ENCODE assay signal across 21 mouse cellular contexts in the genomic region with DNA sequence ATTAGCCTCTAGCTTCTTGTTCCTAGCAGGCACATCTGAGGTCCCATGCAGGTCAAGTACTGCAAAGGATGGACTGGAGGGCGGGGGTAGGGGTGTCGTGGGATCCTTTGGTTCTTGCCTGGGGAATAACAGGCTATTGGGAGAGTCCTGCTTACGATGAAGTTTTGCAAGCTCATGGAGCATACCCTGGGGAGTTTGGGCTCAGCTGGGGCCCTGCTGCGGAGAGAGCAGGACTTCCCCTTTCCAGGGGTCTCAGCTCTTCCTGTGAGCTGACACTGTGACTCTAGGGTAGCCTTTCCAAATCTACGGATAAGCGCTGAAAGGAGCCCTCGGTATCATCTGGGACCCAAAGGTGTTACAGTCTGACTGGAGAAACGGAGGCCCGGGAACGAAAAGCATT.
"Had no signal": no experiment of that assay in that cellular context is flagged by ENCODE, and none has a peak within 500 bp of the region (broad histone marks: within the 10 kb centered on the region; RNA-seq: fewer than 3 reads in every experiment).

No protein-coding gene starts in this region.

- H3K4me3 ChIP-seq: limb, embryonic 12.5 days; limb, embryonic 15.5 days; midbrain, embryonic 12.5 days; midbrain, embryonic 15.5 days; neural tube, embryonic 12.5 days; neural tube, embryonic 15.5 days had no signal

- H3K9ac ChIP-seq: limb, embryonic 12.5 days; limb, embryonic 15.5 days; liver, embryonic 14.5 days; liver, postnatal 0 days; lung, embryonic 14.5 days; midbrain, embryonic 12.5 days; midbrain, embryonic 15.5 days; neural tube, embryonic 12.5 days; neural tube, embryonic 15.5 days had no signal

- H3K4me2 ChIP-seq: limb, embryonic 12.5 days; limb, embryonic 15.5 days; liver, embryonic 11.5 days; lung, embryonic 14.5 days; midbrain, embryonic 12.5 days; midbrain, embryonic 15.5 days; neural tube, embryonic 12.5 days; neural tube, embryonic 15.5 days had no signal

- H3K9me3 ChIP-seq: limb, embryonic 12.5 days; limb, embryonic 15.5 days; midbrain, embryonic 12.5 days; midbrain, embryonic 15.5 days; neural tube, embryonic 12.5 days; neural tube, embryonic 15.5 days had no signal

- H3K27ac ChIP-seq: limb, embryonic 12.5 days; limb, embryonic 15.5 days; liver, embryonic 14.5 days; macrophage; midbrain, embryonic 12.5 days; midbrain, embryonic 15.5 days; neural tube, embryonic 12.5 days; neural tube, embryonic 15.5 days; stomach, postnatal 0 days had no signal

- H3K27me3 ChIP-seq: neural tube, embryonic 12.5 days had no signal

- DNase-seq: kidney, adult 18-20 months; kidney, adult 9 months; kidney, postnatal 14 days; kidney, postnatal 4 days; left cerebral cortex, postnatal 4 days; liver, postnatal 0 days; right cerebral cortex, adult 18-20 months; right cerebral cortex, postnatal 14 days; right cerebral cortex, postnatal 4 days; thymus, postnatal 25 days had no signal

- H3K36me3 ChIP-seq: limb, embryonic 12.5 days; limb, embryonic 15.5 days; midbrain, embryonic 12.5 days; midbrain, embryonic 15.5 days; neural tube, embryonic 12.5 days; neural tube, embryonic 15.5 days had no signal

- H3K4me1 ChIP-seq: limb, embryonic 12.5 days; limb, embryonic 15.5 days; midbrain, embryonic 12.5 days; midbrain, embryonic 15.5 days; neural tube, embryonic 12.5 days had no signal

- ATAC-seq: liver, postnatal 0 days; midbrain, embryonic 15.5 days had no signal
